Mouse (Mus musculus) liver, embryonic 15.5 days (tissue): ENCODE data around the gene Cpox. TPM values are rescaled to one million over a fixed set of nuclear protein-coding genes. Genes with fewer than 3 reads are reported as not detected.

Experiments
- ATAC-seq: fragments of 200-750 bp; cut with Nextera tagmentation; 2 replicates; pipeline ENCODE4 v1.8.0; 2017; ENCODE audit warnings: moderate number of reproducible peaks, mild to moderate bottlenecking, moderate library complexity; ENCODE audit not compliant: insufficient read depth
- H3K27ac ChIP-seq: fragments of 300-500 bp; sonication (generic); replicated peaks from 2 replicates; pipeline ENCODE4 v1.5.1; 2015; ENCODE audit warnings: mild to moderate bottlenecking, inconsistent platforms
- H3K27me3 ChIP-seq: fragments of 300-500 bp; sonication (generic); 2 replicates; pipeline ENCODE4 v1.6.1; 2015; ENCODE audit warnings: mild to moderate bottlenecking, inconsistent platforms
- H3K36me3 ChIP-seq: fragments of 300-500 bp; sonication (generic); replicated peaks from 2 replicates; pipeline ENCODE4 v1.6.1; 2015; ENCODE audit warnings: moderate library complexity, mild to moderate bottlenecking, inconsistent platforms
- H3K4me1 ChIP-seq: fragments of 300-500 bp; sonication (generic); replicated peaks from 2 replicates; pipeline ENCODE4 v1.6.1; 2015; ENCODE audit warnings: inconsistent platforms
- H3K4me2 ChIP-seq: fragments of 300-500 bp; sonication (generic); 2 replicates; pipeline ENCODE4 v1.6.1; 2015; ENCODE audit warnings: moderate library complexity, mild to moderate bottlenecking, inconsistent platforms
- H3K4me3 ChIP-seq: fragments of 300-500 bp; sonication (generic); replicated peaks from 2 replicates; pipeline ENCODE4 v1.5.1; 2015; ENCODE audit warnings: mild to moderate bottlenecking, inconsistent platforms
- H3K9ac ChIP-seq: fragments of 300-500 bp; sonication (generic); 2 replicates; pipeline ENCODE4 v1.6.1; 2015; ENCODE audit warnings: moderate library complexity, mild to moderate bottlenecking, inconsistent platforms
- H3K9me3 ChIP-seq: fragments of 300-500 bp; sonication (generic); replicated peaks from 2 replicates; pipeline ENCODE4 v1.6.1; 2016; ENCODE audit warnings: inconsistent platforms
- WGBS: fragments of 180-500 bp; shearing (Covaris S2); methylation state at CpG from one replicate; pipeline ENCODE4 v1.1.7; 2015; ENCODE audit warnings: mixed read lengths; ENCODE audit not compliant: insufficient replicate concordance; 5-methylcytosine and 5-hydroxymethylcytosine counted together
- polyA plus RNA-seq: library from polyadenylated mRNA; unstranded; fragments of >200 nt; fragmentation: Nextera tagmentation; extraction: Ambion mirVana; gene quantifications from 2 replicates; pipeline ENCODE4 v1.2.1, GENCODE M21; 2015

Cpox gene
- 496 and 576 TPM in 2 replicates for polyA plus RNA-seq

DNA sequence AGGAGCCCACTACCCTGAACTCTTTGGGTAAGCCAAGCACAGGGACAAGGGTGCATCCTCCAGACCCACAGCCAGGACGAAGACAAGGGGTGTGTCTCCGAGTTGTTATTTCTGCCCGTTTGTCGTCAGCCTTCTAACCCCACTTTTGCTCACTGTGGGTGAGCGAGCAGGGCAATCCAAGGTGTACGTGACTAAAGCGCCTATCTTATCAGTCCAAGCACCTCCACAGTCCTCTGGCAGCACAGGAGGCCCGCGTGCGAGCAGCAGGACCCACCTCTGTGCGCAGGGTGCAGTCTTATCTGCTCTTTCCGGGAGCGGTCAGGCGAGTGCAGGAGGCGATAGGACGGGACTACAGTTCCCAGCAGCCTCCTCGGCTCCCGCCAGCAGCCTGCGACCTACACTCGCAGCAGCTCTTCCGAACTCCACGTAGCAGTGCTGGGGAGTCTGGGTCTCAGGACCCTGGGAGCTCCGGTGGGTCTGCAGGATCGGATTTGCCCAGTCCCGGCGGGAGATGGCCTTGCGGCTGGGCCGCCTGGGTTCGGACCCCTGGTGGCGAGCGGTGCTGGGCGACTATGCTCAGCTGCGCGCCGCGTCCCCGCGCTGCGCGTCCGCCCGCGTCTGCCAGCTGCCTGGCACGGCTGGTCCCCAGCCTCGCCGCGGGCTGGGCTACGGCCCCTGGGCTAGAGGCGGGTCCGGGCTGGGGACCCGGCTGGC lies at the start of gene Cpox:
Cpox (plus strand) TSS at position 376 of the 714 bp plus-strand sequence.
- Histone ChIP-seq H3K4me3 (peak within 1 kb of the TSS; percentile 92), H3K4me1 (peaks cover 62% of the 10 kb centered on the region), H3K4me2 (peak within 1 kb of the TSS; percentile 70), H3K9ac (peak within 1 kb of the TSS; percentile 98), H3K27ac (peak within 1 kb of the TSS; percentile 98), H3K27me3 (no peaks in the 10 kb centered on the region), H3K36me3 (peaks cover 32% of the 10 kb centered on the region), H3K9me3 (no peaks in the 10 kb centered on the region)
- peak; percentile 96 for ATAC-seq
- WGBS = under 1% methylated on average over 51 of the region's 51 CpGs

DNA sequence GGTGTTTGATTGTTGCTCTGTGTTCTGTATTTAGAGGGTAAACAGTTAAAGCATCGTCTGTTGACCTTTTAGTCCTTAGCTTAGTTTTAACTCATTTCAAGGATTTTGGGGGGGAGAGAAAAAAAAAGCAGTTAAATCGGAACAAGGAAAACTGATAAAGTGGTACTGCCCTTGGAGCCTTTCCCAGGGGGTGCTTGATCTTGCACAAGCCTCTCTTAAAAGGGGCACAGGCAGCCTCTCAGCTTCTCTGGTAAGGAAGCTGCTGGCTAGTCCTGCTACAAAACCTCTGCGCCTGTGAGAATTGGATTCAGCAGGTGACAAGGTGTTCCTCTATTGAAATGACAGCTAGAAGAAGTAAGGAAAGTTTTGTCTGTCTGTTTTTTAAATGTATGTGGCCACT lies 47.7 kb upstream of the Cpox start:
- no peak for ATAC-seq
- no peak overlapping the region for H3K27ac ChIP-seq

DNA sequence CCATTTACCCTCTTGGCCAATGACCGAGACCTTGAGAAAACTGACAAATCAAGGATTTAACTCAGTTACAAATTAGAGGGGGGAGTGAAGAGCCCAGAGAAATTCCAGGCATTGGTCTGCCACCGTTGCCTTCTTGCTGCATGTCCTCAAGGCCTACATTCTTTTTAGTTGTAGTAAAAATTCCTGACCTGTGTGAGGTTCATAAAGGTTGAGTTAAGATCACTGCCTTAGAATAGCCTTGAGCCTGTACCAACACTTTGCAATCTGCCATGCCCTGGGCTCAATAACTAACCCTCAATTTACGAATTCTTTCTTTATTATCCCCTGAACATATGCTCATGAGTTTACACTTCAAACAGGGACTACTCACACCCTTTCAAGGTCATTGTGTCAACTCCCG lies 47.0 kb upstream of the Cpox start:
- ATAC-seq = no peak
- Histone ChIP-seq H3K27ac (no peak overlapping the region), H3K9ac (no peak overlapping the region), H3K4me3 (no peak overlapping the region), H3K36me3 (no peaks in the 10 kb centered on the region), H3K9me3 (no peaks in the 10 kb centered on the region), H3K27me3 (no peaks in the 10 kb centered on the region), H3K4me1 (peaks cover 19% of the 10 kb centered on the region), H3K4me2 (no peak overlapping the region)
- WGBS = 73% methylated on average over 4 of the region's 4 CpGs

More for the DNA sequence above, 47.7 kb upstream of the Cpox start:
- Histone ChIP-seq H3K4me3 (no peak overlapping the region), H3K4me2 (no peak overlapping the region), H3K4me1 (peaks cover 12% of the 10 kb centered on the region), H3K36me3 (no peaks in the 10 kb centered on the region), H3K9me3 (no peaks in the 10 kb centered on the region), H3K27me3 (no peaks in the 10 kb centered on the region), H3K9ac (no peak overlapping the region)
- 74% methylated on average over 3 of the region's 3 CpGs for WGBS

GRCm38 (mm10) chr16:58623944-58624343 lies 46.1 kb upstream of the Cpox start:
- Histone ChIP-seq H3K4me1 (peaks cover 27% of the 10 kb centered on the region), H3K27ac (no peak overlapping the region), H3K27me3 (no peaks in the 10 kb centered on the region), H3K9me3 (no peaks in the 10 kb centered on the region), H3K9ac (no peak overlapping the region), H3K4me2 (no peak overlapping the region), H3K4me3 (no peak overlapping the region), H3K36me3 (no peaks in the 10 kb centered on the region)
- ATAC-seq = no peak
- 81% methylated on average over 6 of the region's 6 CpGs for WGBS

DNA sequence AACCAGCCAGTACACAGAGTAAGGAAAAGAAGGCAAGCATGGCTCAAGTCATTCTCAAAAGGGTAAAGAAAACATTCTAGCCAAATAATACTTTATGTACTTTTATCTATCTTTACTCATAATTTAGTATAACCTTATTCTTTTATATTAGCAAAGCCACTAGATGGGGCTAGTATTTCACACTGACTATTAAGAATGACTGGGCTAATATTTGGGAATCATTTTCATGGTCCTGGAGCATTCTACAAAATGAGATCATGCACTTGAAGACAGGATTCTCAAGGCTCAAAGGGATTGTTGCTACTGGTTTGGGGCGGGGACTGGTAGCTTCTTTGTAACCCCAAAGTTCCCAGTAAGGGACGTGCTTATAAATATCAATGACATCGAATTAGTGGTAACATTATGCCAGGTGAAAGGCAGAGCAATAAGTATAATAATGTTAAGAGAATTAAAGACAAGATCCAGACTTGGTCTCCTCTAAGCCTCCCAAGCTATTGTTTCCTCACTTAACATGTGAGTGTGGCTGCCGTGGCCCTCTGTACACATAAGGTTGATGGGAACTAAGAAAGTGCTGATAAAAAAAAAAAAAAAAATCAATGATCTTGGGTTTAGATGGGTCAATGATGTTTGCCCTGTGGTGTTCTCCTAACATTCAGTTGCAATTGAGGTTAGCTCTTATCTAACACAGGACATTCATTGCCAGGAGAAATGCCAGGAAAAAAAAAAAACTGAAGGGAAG lies 42.3 kb upstream of the Cpox start:
- peaks cover 42% of the 10 kb centered on the region for H3K4me1 ChIP-seq
- no peak overlapping the region for H3K4me2 ChIP-seq
- H3K9me3 ChIP-seq = no peaks in the 10 kb centered on the region
- no peaks in the 10 kb centered on the region for H3K36me3 ChIP-seq
- no peak overlapping the region for H3K9ac ChIP-seq
- H3K27me3 ChIP-seq = no peaks in the 10 kb centered on the region
- peak overlapping the region; percentile 75 for H3K27ac ChIP-seq
- peak; percentile 45 for ATAC-seq
- WGBS = 58% methylated on average over 4 of the region's 4 CpGs
- no peak overlapping the region for H3K4me3 ChIP-seq

DNA sequence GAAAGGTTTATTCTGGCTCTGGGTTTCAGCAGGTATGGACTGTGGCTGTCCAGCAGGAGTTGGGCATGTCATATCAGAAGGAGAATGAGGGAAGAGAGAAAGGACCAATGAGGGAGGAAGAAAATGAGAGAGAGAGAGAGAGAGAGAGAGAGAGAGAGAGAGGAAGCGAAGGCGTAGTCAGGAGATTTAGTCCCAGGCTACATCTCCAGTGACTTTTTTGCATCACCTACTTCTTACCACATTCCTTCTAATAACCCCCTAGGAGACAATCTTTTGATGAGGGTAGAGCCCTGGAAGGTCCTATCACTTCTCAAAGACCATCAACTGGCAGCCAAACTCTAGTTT lies 41.8 kb upstream of the Cpox start:
- Histone ChIP-seq H3K4me1 (peaks cover 42% of the 10 kb centered on the region), H3K27ac (peak overlapping the region; percentile 75), H3K4me3 (no peak overlapping the region), H3K9ac (0 out of 2 replicates have a peak overlapping the region, but pooled peaks have one; percentile 21), H3K9me3 (no peaks in the 10 kb centered on the region), H3K36me3 (no peaks in the 10 kb centered on the region), H3K4me2 (no peak overlapping the region), H3K27me3 (no peaks in the 10 kb centered on the region)
- WGBS = 86% methylated on average over 2 of the region's 2 CpGs
- no peak for ATAC-seq

DNA sequence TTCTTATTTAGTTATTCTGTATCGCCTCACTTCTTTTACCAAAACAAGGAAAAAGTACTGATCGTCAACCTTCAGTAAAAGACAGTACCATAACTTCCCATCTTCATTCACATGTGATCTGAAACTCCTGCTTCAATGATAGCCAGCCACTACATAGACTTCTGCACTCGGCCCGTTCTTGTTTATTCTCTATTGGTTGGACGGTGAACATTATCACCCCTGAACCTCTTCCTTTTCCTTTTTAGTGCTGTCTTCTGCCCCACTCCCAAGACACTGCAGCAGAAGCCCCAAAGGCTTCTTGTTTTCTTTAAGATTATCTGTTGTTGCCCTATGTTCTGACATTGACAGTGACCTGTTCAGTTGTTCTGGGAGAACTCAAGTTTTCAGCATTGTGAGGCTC lies 41.1 kb upstream of the Cpox start:
- Histone ChIP-seq H3K9ac (no peak overlapping the region; the same call in 1 of the 2 replicates), H3K9me3 (no peaks in the 10 kb centered on the region), H3K4me1 (peaks cover 42% of the 10 kb centered on the region), H3K4me2 (no peak overlapping the region), H3K36me3 (no peaks in the 10 kb centered on the region), H3K27me3 (no peaks in the 10 kb centered on the region), H3K4me3 (no peak overlapping the region), H3K27ac (peak overlapping the region; percentile 75)
- 48% methylated on average over 5 of the region's 5 CpGs for WGBS
- no peak for ATAC-seq

- H3K27me3 ChIP-seq = no peaks in the 10 kb centered on the region
- H3K4me2 ChIP-seq = no peak overlapping the region
- H3K36me3 ChIP-seq = no peaks in the 10 kb centered on the region
- H3K4me3 ChIP-seq = no peak overlapping the region
- ATAC-seq = peak; percentile 51; the same call in 1 of the 2 replicates
- H3K27ac ChIP-seq = peak overlapping the region; percentile 75
- no peak overlapping the region for H3K9ac ChIP-seq
- 60% methylated on average over 2 of the region's 2 CpGs for WGBS
- peaks cover 42% of the 10 kb centered on the region for H3K4me1 ChIP-seq
- no peaks in the 10 kb centered on the region for H3K9me3 ChIP-seq
Observed at GRCm38 (mm10) chr16:58629736-58630135, 40.4 kb upstream of the Cpox start.

GRCm38 (mm10) chr16:58635866-58636265 lies 34.2 kb upstream of the Cpox start:
- Histone ChIP-seq H3K4me3 (no peak overlapping the region), H3K4me1 (peaks cover 15% of the 10 kb centered on the region), H3K27ac (no peak overlapping the region), H3K9me3 (no peaks in the 10 kb centered on the region), H3K4me2 (no peak overlapping the region), H3K36me3 (no peaks in the 10 kb centered on the region), H3K27me3 (no peaks in the 10 kb centered on the region), H3K9ac (no peak overlapping the region)
- 58% methylated on average over 2 of the region's 2 CpGs for WGBS
- ATAC-seq = no peak

DNA sequence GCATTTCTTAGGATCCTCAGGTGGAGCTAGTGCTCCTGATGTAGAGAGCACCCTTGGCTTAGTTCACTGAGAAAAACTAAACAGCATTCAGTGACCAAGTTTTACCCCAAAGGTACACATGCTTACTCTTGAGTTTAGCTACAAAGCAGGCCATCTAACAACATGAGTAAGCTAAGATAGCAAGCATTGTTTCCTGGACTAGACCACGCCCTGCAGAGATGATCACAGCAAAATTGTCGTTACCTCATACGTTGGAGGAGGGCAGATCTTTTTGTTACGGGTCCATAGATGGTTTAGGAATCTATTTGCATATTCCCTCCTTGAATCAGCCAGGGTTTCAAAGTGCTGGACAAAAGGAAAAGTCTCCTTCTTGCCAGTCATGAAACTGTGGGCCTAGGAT lies 32.6 kb upstream of the Cpox start:
- H3K27ac ChIP-seq = peak overlapping the region; percentile 26
- ATAC-seq = peak; percentile 57; the same call in 1 of the 2 replicates
- WGBS = 6% methylated on average over 4 of the region's 4 CpGs
- H3K27me3 ChIP-seq = no peaks in the 10 kb centered on the region
- H3K9ac ChIP-seq = no peak overlapping the region
- no peaks in the 10 kb centered on the region for H3K36me3 ChIP-seq
- H3K4me1 ChIP-seq = peaks cover 15% of the 10 kb centered on the region
- no peak overlapping the region for H3K4me2 ChIP-seq
- no peak overlapping the region for H3K4me3 ChIP-seq
- no peaks in the 10 kb centered on the region for H3K9me3 ChIP-seq

GRCm38 (mm10) chr16:58638016-58638415 lies 32.1 kb upstream of the Cpox start:
- WGBS = 63% methylated on average over 7 of the region's 7 CpGs
- peaks cover 15% of the 10 kb centered on the region for H3K4me1 ChIP-seq
- H3K36me3 ChIP-seq = no peaks in the 10 kb centered on the region
- no peak overlapping the region; the same call in 1 of the 2 replicates for H3K27ac ChIP-seq
- H3K4me3 ChIP-seq = no peak overlapping the region
- no peak overlapping the region for H3K4me2 ChIP-seq
- no peak overlapping the region for H3K9ac ChIP-seq
- no peaks in the 10 kb centered on the region for H3K27me3 ChIP-seq
- no peak for ATAC-seq
- H3K9me3 ChIP-seq = no peaks in the 10 kb centered on the region
